Mouse (Mus musculus) layer of hippocampus, postnatal 36 days (tissue): ENCODE measurements around the gene Cbx5. TPM values are rescaled to one million over a fixed set of nuclear protein-coding genes. Genes with fewer than 3 reads are reported as not detected.
"Not testable (repeated sequence)": the region's sequence is repeated elsewhere in the genome, so short reads cannot be mapped to it uniquely, and the experiment has no call there.

Experiments used
- DNase-seq, 2 experiments: peaks; one replicate each; pipeline ENCODE4 v3.0.0; 2022
- total RNA-seq, 2 experiments: library from RNA; stranded (reverse); gene quantifications; 2 replicates each; pipeline ENCODE4 v1.2.3; 2021

The Cbx5 gene
- total RNA-seq, 2 experiments from 2014 or later: 188 to 189 TPM

- DNase-seq: peak; percentile 42 to 51
Measured at GRCm38 (mm10) chr15:103250195-103250740, 10.7 kb upstream of the Cbx5 start.

- not testable (repeated sequence) for DNase-seq
Measured at GRCm38 (mm10) chr15:103249511-103249910, 9.9 kb upstream of the Cbx5 start.

DNA sequence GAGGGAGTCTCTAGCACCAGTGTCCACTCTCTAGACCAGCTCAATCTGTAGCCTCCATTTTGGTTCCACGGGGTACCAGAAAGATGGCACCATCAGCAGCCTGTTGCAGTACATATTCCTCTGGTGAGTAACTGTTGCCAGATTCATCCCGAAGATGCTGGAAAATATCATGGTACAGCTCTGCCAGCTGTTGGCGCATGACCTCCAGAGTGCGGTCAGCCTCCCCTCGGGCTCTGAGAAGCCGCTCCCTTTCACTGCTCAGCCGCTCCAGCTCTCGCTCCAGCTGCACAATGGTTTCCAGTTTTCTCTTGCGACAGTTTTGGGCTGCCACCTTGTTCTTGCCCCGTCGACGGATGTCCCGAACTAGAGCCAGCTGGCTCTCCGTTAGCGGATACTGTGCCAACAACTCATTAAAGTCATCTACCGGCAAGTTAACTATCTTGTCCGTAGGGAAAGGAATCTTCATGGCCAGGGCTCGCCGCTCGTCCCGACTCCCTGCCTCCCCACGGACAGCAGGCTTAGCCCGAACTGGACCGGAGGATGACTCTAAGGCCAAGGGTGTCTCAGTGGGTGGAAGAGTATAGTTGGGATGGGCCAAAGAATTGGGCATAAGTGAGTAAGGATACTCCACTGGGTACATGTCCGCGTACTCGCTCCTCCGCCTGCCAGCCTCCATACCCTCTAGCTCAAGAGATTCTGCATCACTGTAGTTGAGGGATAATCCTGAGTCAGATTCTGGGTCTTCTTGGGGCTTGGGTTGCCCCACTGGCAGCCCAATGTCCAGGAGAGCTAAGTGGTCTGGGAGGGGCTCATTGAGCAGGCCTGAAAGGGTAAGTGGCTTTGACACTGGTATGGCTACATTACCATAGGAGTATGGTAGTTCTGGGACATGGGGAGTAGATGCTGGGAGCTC is 9.0 kb upstream of the Cbx5 start:
- DNase-seq: peak in 1 of 2 experiments; percentile 16

GRCm38 (mm10) chr15:103247782-103248400 is 8.3 kb upstream of the Cbx5 start:
- no peak for DNase-seq

DNA sequence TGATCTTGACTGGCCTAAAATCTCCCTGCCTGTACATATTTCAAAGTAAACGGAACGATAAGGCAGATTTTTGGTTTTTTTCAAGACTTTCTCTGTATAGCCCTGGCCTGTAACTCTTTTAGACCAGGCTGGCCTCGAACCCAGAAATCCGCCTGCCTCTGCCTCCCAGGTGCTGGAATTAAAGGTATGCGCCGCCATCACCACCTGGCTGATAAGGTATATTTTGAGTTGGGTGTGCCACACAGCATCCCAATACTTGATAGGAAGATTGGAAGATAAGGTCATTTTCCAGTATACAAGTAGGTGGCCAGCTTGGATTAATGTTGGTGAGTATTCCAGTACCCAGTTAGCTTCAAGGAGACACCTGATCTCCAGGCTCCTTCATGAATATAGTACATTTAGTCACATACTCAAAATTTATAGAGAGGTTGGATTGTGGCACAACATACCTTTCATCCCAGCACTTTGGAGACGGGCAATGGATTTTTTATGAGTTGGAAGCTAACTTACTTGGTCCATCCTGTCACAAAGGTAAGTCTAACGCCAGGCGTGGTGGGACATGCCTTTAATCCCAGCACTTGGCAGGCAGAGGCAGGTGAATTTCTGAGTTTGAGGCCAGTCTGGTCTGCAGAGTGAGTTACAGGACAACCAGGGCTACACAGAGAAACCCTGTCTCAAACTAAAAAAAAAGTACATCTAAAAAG is 7.6 kb upstream of the Cbx5 start:
- DNase-seq: no peak

DNA sequence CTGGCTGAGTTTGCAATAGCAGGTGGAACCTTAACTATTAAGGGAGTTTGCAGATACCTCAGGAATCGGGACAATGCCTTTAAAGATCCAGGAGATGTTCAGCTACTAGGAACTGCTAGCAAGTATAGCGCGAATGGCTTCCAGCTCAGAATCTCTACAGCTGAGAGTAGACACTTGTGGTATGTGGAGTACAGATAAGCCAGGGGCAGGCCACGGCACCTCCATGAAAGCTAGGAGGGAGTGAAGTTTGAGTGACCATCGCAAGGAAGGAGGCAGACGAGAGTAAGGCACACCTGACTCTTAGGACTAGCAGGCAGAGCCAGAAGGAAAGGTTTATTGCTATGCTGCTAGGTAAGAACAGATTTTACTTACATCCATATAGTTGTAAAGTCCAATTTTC is 6.0 kb upstream of the Cbx5 start:
- DNase-seq: no peak

DNA sequence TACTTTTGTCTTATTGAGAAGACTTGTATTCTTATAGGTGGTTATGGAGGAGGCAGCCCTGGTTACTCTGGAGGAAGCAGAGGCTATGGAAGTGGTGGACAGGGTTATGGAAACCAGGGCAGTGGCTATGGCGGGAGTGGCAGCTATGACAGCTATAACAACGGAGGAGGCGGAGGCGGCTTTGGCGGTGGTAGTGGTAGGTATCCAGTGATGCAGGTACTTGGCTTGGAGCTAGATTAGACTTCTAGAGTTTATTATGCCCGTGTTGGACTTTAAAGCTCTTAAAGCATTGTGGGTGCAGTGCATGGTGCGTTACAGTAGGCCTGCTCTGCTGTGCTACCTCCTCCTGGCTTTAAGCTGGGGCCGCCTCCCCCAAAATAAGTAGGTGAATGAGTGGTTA is 3.3 kb upstream of the Cbx5 start:
- DNase-seq: no peak

- DNase-seq: not testable (repeated sequence)
Measured at GRCm38 (mm10) chr15:103241071-103242018, 1.7 kb upstream of the Cbx5 start.

DNA sequence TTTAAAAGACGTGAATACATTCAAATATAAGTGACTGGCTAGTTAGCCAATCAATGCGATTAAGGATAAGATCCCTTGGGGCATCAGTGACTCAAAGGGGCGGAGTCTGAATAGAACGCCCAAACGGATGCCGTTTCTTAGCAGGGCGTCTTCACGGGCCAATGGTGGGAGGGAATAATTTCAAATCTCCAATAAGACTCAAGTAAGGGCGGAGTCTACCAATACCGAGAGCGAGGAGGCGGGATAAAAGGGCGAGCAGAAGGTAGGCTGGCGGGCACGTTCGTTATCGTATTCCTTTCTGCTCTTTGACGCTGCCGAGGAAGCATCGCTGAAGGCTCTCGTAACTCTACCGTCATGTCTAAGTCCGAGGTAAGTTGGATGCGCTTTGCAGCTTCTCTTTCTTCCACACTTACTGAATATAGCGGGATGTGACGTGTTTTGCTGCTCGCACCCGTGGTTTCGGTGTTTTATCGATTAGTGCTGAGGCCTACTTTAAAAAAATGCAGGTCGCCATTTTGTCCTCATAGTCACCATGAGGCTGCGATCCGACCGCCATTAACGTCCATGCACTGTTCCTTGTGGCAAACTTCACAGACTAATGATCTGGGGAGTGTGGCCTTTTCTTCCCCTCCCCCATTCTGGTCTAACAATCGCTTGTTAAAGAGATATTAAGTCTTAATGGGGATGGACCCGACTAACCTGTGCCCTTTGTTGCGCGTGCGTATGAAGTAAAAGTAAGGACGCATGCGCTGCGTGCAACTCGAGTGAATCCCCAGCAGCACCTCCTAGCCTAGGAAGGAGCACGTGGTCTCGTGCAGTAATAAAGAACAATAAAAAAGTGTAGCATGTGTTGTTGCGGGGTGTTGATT is 778 bp upstream of the Cbx5 start, which contains the start of gene Hnrnpa1:
Gene Hnrnpa1 (plus strand): TSS at position 273 of the 869 bp plus-strand sequence.
- peak; percentile 89 to 92 for DNase-seq

GRCm38 (mm10) chr15:103239130-103239684 is 409 bp downstream of the Cbx5 start:
- peak; percentile 88 to 90 for DNase-seq

DNA sequence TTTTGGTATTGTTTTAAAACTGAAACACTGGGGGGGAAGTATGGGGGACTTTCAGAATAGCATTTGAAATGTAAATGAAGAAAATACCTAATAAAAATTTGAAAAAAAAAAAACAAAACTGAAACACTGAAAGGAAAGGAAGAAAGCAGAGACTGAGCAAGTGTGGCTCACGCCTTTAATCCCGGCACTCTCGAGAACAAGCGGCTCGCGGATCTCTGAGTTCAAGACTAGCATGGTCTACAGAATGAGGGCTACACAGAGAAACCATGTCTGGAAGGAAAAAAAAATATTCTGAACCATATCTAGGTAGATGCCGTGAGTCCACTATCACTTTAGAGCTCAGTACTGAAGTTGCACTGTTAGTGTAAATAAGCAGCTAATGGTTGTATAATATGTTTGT is 2.3 kb downstream of the Cbx5 start:
- no peak for DNase-seq

DNA sequence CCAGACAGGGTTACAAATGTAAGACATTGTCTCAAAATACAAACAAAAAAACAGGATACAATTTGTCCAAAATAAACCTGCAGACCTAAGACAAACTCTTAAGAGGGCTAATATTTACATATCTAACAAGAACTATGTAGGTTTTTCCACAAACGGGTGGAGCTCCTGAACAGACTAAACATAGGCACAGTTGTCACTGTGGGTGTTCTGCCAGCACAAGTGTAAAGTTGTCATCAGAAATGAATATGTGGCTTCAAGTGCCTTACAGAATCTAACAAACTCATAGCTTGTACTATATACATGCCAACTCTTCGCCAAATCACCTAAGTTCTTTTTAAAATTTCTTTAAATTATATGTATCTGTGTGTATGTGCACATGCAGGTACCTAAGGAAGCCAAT is 6.5 kb downstream of the Cbx5 start:
- no peak for DNase-seq

GRCm38 (mm10) chr15:103228904-103229303 is 10.7 kb downstream of the Cbx5 start:
- no peak for DNase-seq

DNA sequence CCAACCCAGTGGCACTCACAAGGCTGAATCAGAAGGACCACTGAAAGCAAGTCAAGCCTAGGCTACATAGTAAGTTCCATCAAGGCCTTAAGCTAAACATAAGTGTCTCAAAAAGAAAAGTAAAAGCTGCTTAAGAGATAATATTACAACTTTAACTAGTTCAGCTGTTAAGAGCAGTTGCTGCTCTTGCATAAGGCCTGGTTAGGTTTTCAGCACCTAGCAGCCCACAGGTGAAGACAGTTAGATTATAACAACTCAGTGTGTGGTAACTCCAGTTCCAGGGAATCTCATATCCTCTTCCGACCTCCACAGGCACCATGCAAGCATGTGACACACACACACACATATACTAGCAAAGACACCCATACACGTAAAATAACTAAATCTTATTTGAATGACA is 12.0 kb downstream of the Cbx5 start:
- no peak for DNase-seq

- no peak for DNase-seq
Measured at GRCm38 (mm10) chr15:103227022-103227421, 12.6 kb downstream of the Cbx5 start.

DNA sequence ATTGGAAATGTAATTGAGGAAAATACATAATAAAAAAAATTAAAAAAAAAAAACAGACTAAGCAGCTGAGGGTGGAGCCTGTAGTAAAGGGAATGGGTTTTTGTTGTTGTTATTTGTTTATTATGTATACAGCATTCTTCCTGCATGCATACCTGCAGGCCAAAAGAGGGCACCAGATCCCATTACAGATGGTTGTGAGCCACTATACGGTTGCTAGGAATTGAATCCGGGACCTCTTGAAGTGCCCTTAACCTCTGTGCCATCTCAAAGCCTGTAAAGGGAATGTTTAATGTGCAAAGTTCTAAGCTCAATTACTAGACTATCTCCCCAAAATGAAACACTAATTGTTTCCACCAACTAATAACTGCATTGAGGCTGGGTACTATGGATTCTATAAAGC is 15.5 kb downstream of the Cbx5 start:
- DNase-seq: no peak

- DNase-seq: no peak
Measured at GRCm38 (mm10) chr15:103221386-103221785, 18.2 kb downstream of the Cbx5 start.

DNA sequence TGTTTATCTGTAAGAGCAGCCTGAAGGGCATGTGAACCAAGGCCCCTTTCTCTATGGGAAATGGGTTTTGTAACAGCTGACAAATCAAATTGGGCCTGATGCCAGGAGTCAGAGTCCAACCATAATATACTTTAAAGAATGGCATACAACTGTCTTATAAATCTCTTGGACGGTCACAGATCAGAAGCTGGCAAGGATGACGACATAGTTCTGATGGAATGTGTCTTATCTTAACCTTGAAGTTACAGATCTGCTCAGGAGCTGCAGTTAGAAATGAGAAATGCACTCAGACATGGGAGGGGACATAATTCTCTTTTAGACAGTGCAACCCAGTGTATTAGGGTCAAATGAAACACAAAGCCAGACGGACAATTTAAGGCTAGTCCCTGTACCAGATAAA is 18.8 kb downstream of the Cbx5 start:
- DNase-seq: no peak

- DNase-seq: no peak
Measured at GRCm38 (mm10) chr15:103216052-103216451, 23.6 kb downstream of the Cbx5 start.
